In the genomic region with DNA sequence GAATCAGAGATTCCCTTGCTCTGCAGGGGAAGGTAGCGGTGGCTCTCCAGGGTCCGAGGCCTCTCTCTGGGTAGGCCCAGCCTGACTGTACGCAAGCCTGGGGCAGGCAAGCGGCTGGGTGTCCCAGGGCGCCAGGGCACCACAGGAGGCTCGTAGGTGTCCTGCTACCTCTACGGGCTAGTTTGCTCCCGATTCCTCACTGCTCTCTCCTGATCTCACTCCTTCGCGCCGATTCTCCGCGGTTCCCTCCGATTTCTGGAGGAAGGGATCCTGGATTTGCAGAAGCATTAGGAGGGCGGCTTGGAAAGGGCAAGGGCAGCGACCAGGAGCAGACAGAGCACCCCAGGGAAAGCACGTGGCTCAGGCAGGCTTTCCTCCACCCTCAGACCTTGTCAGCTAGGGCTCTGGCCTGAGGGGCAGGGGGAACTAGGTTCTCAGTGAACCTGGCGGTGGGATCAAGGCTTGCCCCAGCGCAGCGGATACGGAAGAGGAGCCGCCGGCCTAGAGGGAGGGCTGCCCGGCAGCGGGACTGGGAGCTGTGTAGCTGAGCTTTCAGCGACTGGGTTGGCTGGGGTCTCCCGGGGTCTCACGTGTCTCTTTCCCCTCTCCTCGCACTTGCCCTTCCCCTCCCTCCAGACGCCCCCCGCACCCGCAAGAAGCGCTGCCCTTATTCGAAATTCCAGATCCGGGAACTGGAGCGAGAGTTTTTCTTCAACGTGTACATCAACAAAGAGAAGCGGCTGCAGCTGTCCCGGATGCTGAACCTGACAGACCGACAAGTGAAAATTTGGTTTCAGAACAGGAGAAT, we compare ENCODE assay signal across 17 mouse cellular contexts. TPM values are rescaled to one million over a fixed set of nuclear protein-coding genes. Genes with fewer than 3 reads are reported as not detected.
A peak's percentile ranks its signal among the peaks of the same experiment; 100 is the strongest.
DNase-seq lines count a peak whose midpoint lies in the region; ATAC-seq and TF ChIP-seq lines count a peak whose summit lies in the region.
"Had no signal": no experiment of that assay in that cellular context is flagged by ENCODE, and none has a peak within 500 bp of the region (broad histone marks: within the 10 kb centered on the region; RNA-seq: fewer than 3 reads in every experiment).

No protein-coding gene starts in this region.

- TF ChIP-seq CTCF in gastrocnemius, adult 2 months (IDR thresholded peaks at IDR 0.05) = no peak

- peaks cover 76% of the 10 kb centered on the region for H3K27me3 ChIP-seq in kidney, embryonic 15.5 days
- peaks cover 37% of the 10 kb centered on the region for H3K27me3 ChIP-seq in neural tube, embryonic 14.5 days (ENCODE audit: control insufficient read depth, insufficient read depth, low read length)

- H3K4me2 ChIP-seq in kidney, embryonic 15.5 days = peak overlapping the region; percentile 78
- H3K4me2 ChIP-seq in neural tube, embryonic 14.5 days (ENCODE audit: low read depth, low read length) = peak overlapping the region; percentile 46
- H3K4me2 ChIP-seq: embryonic facial prominence, embryonic 13.5 days; hindbrain, embryonic 15.5 days; liver, embryonic 13.5 days had no signal

- intact Hi-C loops in gastrocnemius, adult 2 months (cut with DNase I) = no loop called here

- peak overlapping the region; percentile 87 for H3K4me3 ChIP-seq in gastrocnemius, adult 2 months
- H3K4me3 ChIP-seq in kidney, embryonic 15.5 days (replicated peaks) = peak overlapping the region; percentile 59
- peak overlapping the region; percentile 35 for H3K4me3 ChIP-seq in neural tube, embryonic 14.5 days (ENCODE audit: low read depth, low read length)
- H3K4me3 ChIP-seq: embryonic facial prominence, embryonic 13.5 days; heart, adult 2 months; hindbrain, embryonic 15.5 days; liver, embryonic 13.5 days had no signal

- peak; percentile 74 for DNase-seq in gastrocnemius, adult 2 months
- no peak for DNase-seq in gastrocnemius, adult 8-10 months (ENCODE audit: low spot score in 2 of 2)
- no peak for DNase-seq in kidney, postnatal 14 days
- DNase-seq in kidney, postnatal 10 days = peak; percentile 60
- DNase-seq in cerebellum, postnatal 25 days = no peak
- no peak for DNase-seq in B cell, adult 2 months
- DNase-seq: cerebellum, adult 2 months; heart, adult 2 months; liver, embryonic 13.5 days; lung, postnatal 4 days; right cerebral cortex, postnatal 25 days had no signal

- no peaks in the 10 kb centered on the region for H3K9me3 ChIP-seq in kidney, embryonic 15.5 days (replicated peaks)
- H3K9me3 ChIP-seq in neural tube, embryonic 14.5 days (ENCODE audit: control insufficient read depth, low read length) = no peaks in the 10 kb centered on the region
- H3K9me3 ChIP-seq: embryonic facial prominence, embryonic 13.5 days; hindbrain, embryonic 15.5 days; liver, embryonic 13.5 days had no signal

- WGBS in kidney, embryonic 15.5 days = 1% methylated on average over 40 of the region's 40 CpGs
- WGBS in neural tube, embryonic 14.5 days = 2% methylated on average over 40 of the region's 40 CpGs

- H3K36me3 ChIP-seq in kidney, embryonic 15.5 days = no peaks in the 10 kb centered on the region
- H3K36me3 ChIP-seq in neural tube, embryonic 14.5 days (ENCODE audit: control insufficient read depth, insufficient read depth, low read length) = no peaks in the 10 kb centered on the region
- H3K36me3 ChIP-seq: embryonic facial prominence, embryonic 13.5 days; hindbrain, embryonic 15.5 days; liver, embryonic 13.5 days had no signal

- H3K27ac ChIP-seq in gastrocnemius, adult 2 months = peak overlapping the region; percentile 96
- peak overlapping the region; percentile 93 for H3K27ac ChIP-seq in kidney, embryonic 15.5 days
- peak overlapping the region; percentile 76 for H3K27ac ChIP-seq in neural tube, embryonic 14.5 days (ENCODE audit: low read depth, low read length)
- H3K27ac ChIP-seq: embryonic facial prominence, embryonic 13.5 days; heart, adult 2 months; hindbrain, embryonic 15.5 days; liver, embryonic 13.5 days had no signal

- ATAC-seq in kidney, embryonic 15.5 days (replicated peaks; ENCODE audit: low FRiP score) = 0 out of 2 replicates have a peak, but pooled peaks have one; percentile 17
- ATAC-seq in neural tube, embryonic 14.5 days (ENCODE audit: low read depth) = no peak
- ATAC-seq: forebrain, embryonic 14.5 days had no signal

- peak overlapping the region; percentile 70 for H3K9ac ChIP-seq in kidney, embryonic 15.5 days
- peak overlapping the region; percentile 69 for H3K9ac ChIP-seq in neural tube, embryonic 14.5 days (replicated peaks; ENCODE audit: low read depth, low read length)
- H3K9ac ChIP-seq: embryonic facial prominence, embryonic 13.5 days; hindbrain, embryonic 15.5 days; liver, embryonic 13.5 days had no signal

- H3K4me1 ChIP-seq in kidney, embryonic 15.5 days = peaks cover 66% of the 10 kb centered on the region
- H3K4me1 ChIP-seq in neural tube, embryonic 14.5 days (ENCODE audit: control insufficient read depth, insufficient read depth, low read length) = no peaks in the 10 kb centered on the region
- H3K4me1 ChIP-seq: embryonic facial prominence, embryonic 13.5 days; hindbrain, embryonic 15.5 days; liver, embryonic 13.5 days had no signal

RNA-seq across cellular contexts. Expression of a gene that starts 1.8 kb away (rescaled TPM):
- 10 to 100 TPM in 1 of 2 experiments, 1 to 10 TPM in 1; 6.9 to 11.7 TPM for total RNA-seq in gastrocnemius, adult 2 months (2021)
- 1 to 10 TPM; 6.0 to 8.8 (median 7.6) TPM for total RNA-seq in gastrocnemius, adult 8-10 months (2022)
- 1.7 and 2.9 TPM in 2 replicates for polyA plus RNA-seq in kidney, embryonic 15.5 days (2015; fragmentation: Nextera tagmentation; extraction: Ambion mirVana)
- polyA plus RNA-seq in neural tube, embryonic 14.5 days (2014; fragmentation: Nextera tagmentation; extraction: Ambion mirVana) = not detected in 2 replicates
- total RNA-seq: heart, adult 2 months; layer of hippocampus, postnatal 10 days had no signal
- polyA plus RNA-seq: cerebellum, adult 2 months; embryonic facial prominence, embryonic 13.5 days; forebrain, embryonic 14.5 days; heart, adult 2 months; hindbrain, embryonic 15.5 days; liver, embryonic 13.5 days had no signal

RNA-seq across cellular contexts. Expression of a gene that starts 10.6 kb away (rescaled TPM):
- 10 to 100 TPM; 72.4 to 84.8 TPM for total RNA-seq in gastrocnemius, adult 2 months (2021)
- total RNA-seq in gastrocnemius, adult 8-10 months (2022) = 100 to 1,000 TPM in 1 of 4 experiments, 10 to 100 TPM in 3; 77.4 to 106 (median 88.9) TPM
- polyA plus RNA-seq in kidney, embryonic 15.5 days (2015; fragmentation: Nextera tagmentation; extraction: Ambion mirVana) = 52.4 and 53.5 TPM in 2 replicates
- polyA plus RNA-seq in neural tube, embryonic 14.5 days (2014; fragmentation: Nextera tagmentation; extraction: Ambion mirVana) = 46.1 and 94.7 TPM in 2 replicates
- total RNA-seq: heart, adult 2 months; layer of hippocampus, postnatal 10 days had no signal
- polyA plus RNA-seq: cerebellum, adult 2 months; forebrain, embryonic 14.5 days; heart, adult 2 months; hindbrain, embryonic 15.5 days; liver, embryonic 13.5 days had no signal

RNA-seq across cellular contexts. Expression of a gene that starts 11.2 kb away (rescaled TPM):
- total RNA-seq in gastrocnemius, adult 2 months (2021) = 1 to 10 TPM; 2.7 to 2.9 TPM
- total RNA-seq in gastrocnemius, adult 8-10 months (2022) = 1 to 10 TPM; 1.6 to 3.4 (median 2.4) TPM
- 3.6 and 4.8 TPM in 2 replicates for polyA plus RNA-seq in kidney, embryonic 15.5 days (2015; fragmentation: Nextera tagmentation; extraction: Ambion mirVana)
- 3.6 and 10.2 TPM in 2 replicates for polyA plus RNA-seq in neural tube, embryonic 14.5 days (2014; fragmentation: Nextera tagmentation; extraction: Ambion mirVana)
- total RNA-seq: heart, adult 2 months; layer of hippocampus, postnatal 10 days had no signal
- polyA plus RNA-seq: forebrain, embryonic 14.5 days had no signal

RNA-seq across cellular contexts. Expression of a gene that starts 19.5 kb away (rescaled TPM):
- total RNA-seq in gastrocnemius, adult 2 months (2021) = not detected
- total RNA-seq in gastrocnemius, adult 8-10 months (2022) = not detected
- polyA plus RNA-seq in kidney, embryonic 15.5 days (2015; fragmentation: Nextera tagmentation; extraction: Ambion mirVana) = not detected in 2 replicates
- not detected in 2 replicates for polyA plus RNA-seq in neural tube, embryonic 14.5 days (2014; fragmentation: Nextera tagmentation; extraction: Ambion mirVana)
- total RNA-seq: heart, adult 2 months; layer of hippocampus, postnatal 10 days had no signal
- polyA plus RNA-seq: cerebellum, adult 2 months; embryonic facial prominence, embryonic 13.5 days; forebrain, embryonic 14.5 days; heart, adult 2 months; hindbrain, embryonic 15.5 days; liver, embryonic 13.5 days had no signal

RNA-seq across cellular contexts. Expression of a gene that starts 20.2 kb away (rescaled TPM):
- total RNA-seq in gastrocnemius, adult 2 months (2021) = 1 to 10 TPM; 6.7 to 8.3 TPM
- 1 to 10 TPM; 5.3 to 7.4 (median 6.0) TPM for total RNA-seq in gastrocnemius, adult 8-10 months (2022)
- polyA plus RNA-seq in kidney, embryonic 15.5 days (2015; fragmentation: Nextera tagmentation; extraction: Ambion mirVana) = 10.0 and 10.7 TPM in 2 replicates
- 46.9 and 49.8 TPM in 2 replicates for polyA plus RNA-seq in neural tube, embryonic 14.5 days (2014; fragmentation: Nextera tagmentation; extraction: Ambion mirVana)
- total RNA-seq: heart, adult 2 months; layer of hippocampus, postnatal 10 days had no signal
- polyA plus RNA-seq: cerebellum, adult 2 months; embryonic facial prominence, embryonic 13.5 days; forebrain, embryonic 14.5 days; heart, adult 2 months; liver, embryonic 13.5 days had no signal

Comparison
In these comparisons a context has a peak if more than half of its experiments do, and no peak if none do; other contexts are left out.
1. DNase-seq: peak in gastrocnemius, adult 2 months (single experiment) and kidney, postnatal 10 days (single experiment); none in gastrocnemius, adult 8-10 months (0 of 2), kidney, postnatal 14 days (single experiment), cerebellum, postnatal 25 days (0 of 2) and B cell, adult 2 months (0 of 2).
2. H3K4me3 ChIP-seq: peak in every context shown above with its lines; median percentile 87 in gastrocnemius, adult 2 months; 59 in kidney, embryonic 15.5 days; 35 in neural tube, embryonic 14.5 days.
3. Peak in every context shown above with its lines, with median percentiles within 50 percentile points of each other: H3K27ac ChIP-seq.